Mouse (Mus musculus) liver, embryonic 11.5 days (tissue): ENCODE data around the gene Anxa7. TPM values are rescaled to one million over a fixed set of nuclear protein-coding genes. Genes with fewer than 3 reads are reported as not detected.

Experiments used
- ATAC-seq: fragments of 200-750 bp; cut with Nextera tagmentation; replicated peaks from 2 replicates; pipeline ENCODE4 v1.8.0; 2017; ENCODE audit warnings: moderate number of reproducible peaks, mild to moderate bottlenecking, moderate TSS enrichment, moderate library complexity; ENCODE audit not compliant: low FRiP score
- DNase-seq: peaks from one replicate; pipeline ENCODE4 v3.0.0-alpha.2; 2017; ENCODE audit warnings: low spot score
- H3K27ac ChIP-seq: fragments of 300-500 bp; sonication (generic); 2 replicates; pipeline ENCODE4 v1.5.1; 2014; ENCODE audit warnings: mild to moderate bottlenecking, low read depth, low read length, control low read depth
- H3K27me3 ChIP-seq: fragments of 300-500 bp; sonication (generic); replicated peaks from 2 replicates; pipeline ENCODE4 v1.6.1; 2014; ENCODE audit warnings: low read length, mixed read lengths; ENCODE audit not compliant: control insufficient read depth, insufficient read depth
- H3K36me3 ChIP-seq: fragments of 300-500 bp; sonication (generic); 2 replicates; pipeline ENCODE4 v1.6.1; 2014; ENCODE audit warnings: mild to moderate bottlenecking, low read length, moderate library complexity, mixed read lengths; ENCODE audit not compliant: control insufficient read depth, insufficient read depth
- H3K4me1 ChIP-seq: fragments of 300-500 bp; sonication (generic); replicated peaks from 2 replicates; pipeline ENCODE4 v1.6.1; 2014; ENCODE audit warnings: low read length, mixed read lengths; ENCODE audit not compliant: control insufficient read depth, insufficient read depth
- H3K4me2 ChIP-seq: fragments of 300-500 bp; sonication (generic); 2 replicates; pipeline ENCODE4 v1.6.1; 2014; ENCODE audit warnings: mild to moderate bottlenecking, control low read depth, moderate library complexity
- H3K4me3 ChIP-seq: fragments of 300-500 bp; sonication (generic); 2 replicates; pipeline ENCODE4 v1.5.1; 2014; ENCODE audit warnings: low read depth, low read length, control low read depth
- H3K9ac ChIP-seq: fragments of 300-500 bp; sonication (generic); 2 replicates; pipeline ENCODE4 v1.6.1; 2014; ENCODE audit warnings: low read depth, low read length, control low read depth
- H3K9me3 ChIP-seq: fragments of 300-500 bp; sonication (generic); 2 replicates; pipeline ENCODE4 v1.6.1; 2016; ENCODE audit warnings: low read length, inconsistent platforms, mixed read lengths; ENCODE audit not compliant: control insufficient read depth
- WGBS: fragments of 180-500 bp; shearing (Covaris S2); extraction: QIAGEN DNeasy Blood & Tissue Kit; methylation state at CpG from one replicate; pipeline ENCODE4 v1.1.7; 2014; 5-methylcytosine and 5-hydroxymethylcytosine counted together
- polyA plus RNA-seq: library from polyadenylated mRNA; unstranded; fragments of >200 nt; fragmentation: Nextera tagmentation; extraction: Ambion mirVana; gene quantifications from 2 replicates; pipeline ENCODE4 v1.2.1, GENCODE M21; 2014

Anxa7 gene
- polyA plus RNA-seq, 1 experiment from 2014 or later = 52.8 TPM

- Histone ChIP-seq H3K36me3 (no peaks in the 10 kb centered on the region), H3K4me2 (no peak overlapping the region), H3K9ac (no peak overlapping the region), H3K27ac (no peak overlapping the region), H3K9me3 (no peaks in the 10 kb centered on the region), H3K4me3 (no peak overlapping the region), H3K4me1 (no peaks in the 10 kb centered on the region), H3K27me3 (no peaks in the 10 kb centered on the region)
- no peak for DNase-seq
- no peak for ATAC-seq
- 31% methylated on average over 1 of the region's 1 CpGs for WGBS
Measured at GRCm38 (mm10) chr14:20428593-20428992, 51.3 kb downstream of the Anxa7 start.

- no peaks in the 10 kb centered on the region for H3K4me1 ChIP-seq
- 89% methylated on average over 6 of the region's 6 CpGs for WGBS
Measured at GRCm38 (mm10) chr14:20423046-20423445, 56.9 kb downstream of the Anxa7 start.

GRCm38 (mm10) chr14:20422257-20422656, 57.7 kb downstream of the Anxa7 start:
- Histone ChIP-seq H3K4me2 (no peak overlapping the region), H3K4me1 (no peaks in the 10 kb centered on the region), H3K27ac (no peak overlapping the region), H3K27me3 (no peaks in the 10 kb centered on the region), H3K4me3 (no peak overlapping the region), H3K9me3 (no peaks in the 10 kb centered on the region), H3K9ac (no peak overlapping the region), H3K36me3 (no peaks in the 10 kb centered on the region)
- WGBS = 63% methylated on average over 7 of the region's 7 CpGs
- DNase-seq (no peak), ATAC-seq (no peak)

More at GRCm38 (mm10) chr14:20423046-20423445, 56.9 kb downstream of the Anxa7 start:
- no peak overlapping the region for H3K4me2 ChIP-seq
- ATAC-seq (no peak), DNase-seq (no peak)
- H3K27ac ChIP-seq = no peak overlapping the region
- no peak overlapping the region for H3K4me3 ChIP-seq
- H3K9ac ChIP-seq = no peak overlapping the region
- no peaks in the 10 kb centered on the region for H3K9me3 ChIP-seq
- no peaks in the 10 kb centered on the region for H3K27me3 ChIP-seq
- H3K36me3 ChIP-seq = no peaks in the 10 kb centered on the region

Other genes with a start within 250 kb of the Anxa7 start
- 1.9 and 2.2 TPM in 2 replicates for gene Kcnk16, start 210.9 kb downstream of the Anxa7 start, polyA plus RNA-seq
- gene Nudt13, start 185.4 kb downstream of the Anxa7 start, polyA plus RNA-seq = 10.0 and 12.2 TPM in 2 replicates
- 76.1 and 80.5 TPM in 2 replicates for gene Ecd, start 132.0 kb downstream of the Anxa7 start, polyA plus RNA-seq
- 22.6 and 24.2 TPM in 2 replicates for gene Fam149b, start 132.0 kb downstream of the Anxa7 start, polyA plus RNA-seq
- gene Dnajc9, start 91.2 kb downstream of the Anxa7 start, polyA plus RNA-seq = 174 and 191 TPM in 2 replicates
- 116 and 119 TPM in 2 replicates for gene Mrps16, start 86.5 kb downstream of the Anxa7 start, polyA plus RNA-seq
- 0.17 TPM in 1 of 2 replicates, not detected in the other for gene Cfap70, start 27.9 kb downstream of the Anxa7 start, polyA plus RNA-seq
- gene Mss51, start 16.8 kb upstream of the Anxa7 start, polyA plus RNA-seq = 0.86 and 1.2 TPM in 2 replicates
- gene Ppp3cb, start 66.4 kb upstream of the Anxa7 start, polyA plus RNA-seq = 41.9 and 42.0 TPM in 2 replicates
- 5.8 and 6.0 TPM in 2 replicates for gene Usp54, start 160.9 kb upstream of the Anxa7 start, polyA plus RNA-seq
- gene Myoz1, start 176.4 kb upstream of the Anxa7 start, polyA plus RNA-seq = 0.23 and 0.95 TPM in 2 replicates
- gene Synpo2l, start 188.2 kb upstream of the Anxa7 start, polyA plus RNA-seq = 0.68 and 1.5 TPM in 2 replicates
- 85.5 and 99.0 TPM in 2 replicates for gene Sec24c, start 194.2 kb upstream of the Anxa7 start, polyA plus RNA-seq
- 14.2 and 14.9 TPM in 2 replicates for gene Fut11, start 214.8 kb upstream of the Anxa7 start, polyA plus RNA-seq
- gene Chchd1, start 222.9 kb upstream of the Anxa7 start, polyA plus RNA-seq = 247 and 250 TPM in 2 replicates
- 12.0 and 17.2 TPM in 2 replicates for gene Zswim8, start 227.4 kb upstream of the Anxa7 start, polyA plus RNA-seq